Mouse (Mus musculus) large intestine, adult 2 months (tissue): ENCODE data around the gene Spata48. TPM values are rescaled to one million over a fixed set of nuclear protein-coding genes. Genes with fewer than 3 reads are reported as not detected.

Source experiments
- DNase-seq: peaks from one replicate; pipeline ENCODE4 v3.0.0-alpha.2; 2012; ENCODE audit warnings: low read depth, low spot score
- WGBS: fragments of 180-500 bp; shearing (Covaris S2); methylation state at CpG from one replicate; pipeline ENCODE4 v1.1.7; 2018; 5-methylcytosine and 5-hydroxymethylcytosine counted together
- polyA plus RNA-seq: library from polyadenylated mRNA; depleted of rRNA; stranded (reverse); fragments of >200 nt; gene quantifications from 2 replicates; pipeline ENCODE4 v1.2.3, GENCODE M21; 2012; rRNA removed

Gene Spata48
- not detected in 2 replicates for polyA plus RNA-seq

GRCm38 (mm10) chr11:11461635-11462560, at the start of gene Spata48, which contains the start of gene Zpbp:
Spata48 (plus strand) TSS chr11:11462094.
Zpbp (minus strand) TSS chr11:11462408.
- DNase-seq: peak; percentile 16
- 6% methylated on average over 66 of the region's 66 CpGs for WGBS

- DNase-seq: no peak
- 74% methylated on average over 5 of the region's 5 CpGs for WGBS
Measured at GRCm38 (mm10) chr11:11414188-11414587, 47.7 kb upstream of the Spata48 start.

- no peak for DNase-seq
- WGBS: 72% methylated on average over 2 of the region's 2 CpGs
Measured at GRCm38 (mm10) chr11:11417356-11417755, 44.5 kb upstream of the Spata48 start.

- no peak for DNase-seq
- WGBS: 17% methylated on average over 2 of the region's 2 CpGs
Measured at GRCm38 (mm10) chr11:11455037-11455436, 6.9 kb upstream of the Spata48 start.

- no peak for DNase-seq
- 80% methylated on average over 5 of the region's 5 CpGs for WGBS
Measured at GRCm38 (mm10) chr11:11462561-11462890, 632 bp downstream of the Spata48 start.

GRCm38 (mm10) chr11:11468924-11469323, 7.0 kb downstream of the Spata48 start:
- no peak for DNase-seq

- WGBS: 42% methylated on average over 8 of the region's 8 CpGs
Measured at GRCm38 (mm10) chr11:11484378-11484777, 22.5 kb downstream of the Spata48 start.

GRCm38 (mm10) chr11:11492044-11492443, 30.1 kb downstream of the Spata48 start:
- WGBS: 52% methylated on average over 5 of the region's 5 CpGs
- no peak for DNase-seq

More at GRCm38 (mm10) chr11:11484378-11484777, 22.5 kb downstream of the Spata48 start:
- no peak for DNase-seq

- 85% methylated on average over 2 of the region's 2 CpGs for WGBS
Measured at GRCm38 (mm10) chr11:11495697-11496096, 33.8 kb downstream of the Spata48 start.

GRCm38 (mm10) chr11:11499944-11500343, 38.0 kb downstream of the Spata48 start:
- 27% methylated on average over 10 of the region's 10 CpGs for WGBS
- no peak for DNase-seq

More at GRCm38 (mm10) chr11:11495697-11496096, 33.8 kb downstream of the Spata48 start:
- DNase-seq: no peak

- 74% methylated on average over 2 of the region's 2 CpGs for WGBS
- DNase-seq: no peak
Measured at GRCm38 (mm10) chr11:11506187-11506586, 44.3 kb downstream of the Spata48 start.

- WGBS: 56% methylated on average over 2 of the region's 2 CpGs
Measured at GRCm38 (mm10) chr11:11509413-11509812, 47.5 kb downstream of the Spata48 start.

GRCm38 (mm10) chr11:11512056-11512455, 50.2 kb downstream of the Spata48 start:
- no peak for DNase-seq
- WGBS: 43% methylated on average over 2 of the region's 2 CpGs

More at GRCm38 (mm10) chr11:11509413-11509812, 47.5 kb downstream of the Spata48 start:
- no peak for DNase-seq

- WGBS: 58% methylated on average over 2 of the region's 2 CpGs
- DNase-seq: no peak
Measured at GRCm38 (mm10) chr11:11513008-11513799, 51.3 kb downstream of the Spata48 start.

- 87% methylated on average over 4 of the region's 4 CpGs for WGBS
- DNase-seq: no peak
Measured at GRCm38 (mm10) chr11:11514920-11515319, 53.0 kb downstream of the Spata48 start.

- DNase-seq: no peak
- WGBS: 86% methylated on average over 1 of the region's 1 CpGs
Measured at GRCm38 (mm10) chr11:11517781-11518435, 56.0 kb downstream of the Spata48 start.

- WGBS: 67% methylated on average over 10 of the region's 10 CpGs
Measured at GRCm38 (mm10) chr11:11519255-11520243, 57.7 kb downstream of the Spata48 start.

GRCm38 (mm10) chr11:11521908-11522441, 60.1 kb downstream of the Spata48 start:
- DNase-seq: no peak
- WGBS: 59% methylated on average over 5 of the region's 5 CpGs

More at GRCm38 (mm10) chr11:11519255-11520243, 57.7 kb downstream of the Spata48 start:
- no peak for DNase-seq
